Mouse (Mus musculus): ENCODE measurements at regions not wholly inside any gene's neighbourhood (a gene's known extent, or its start where the extent isn't known, plus 50 kb on each side); places are given as distances from the start of the nearest gene placed in this dataset.

DNA sequence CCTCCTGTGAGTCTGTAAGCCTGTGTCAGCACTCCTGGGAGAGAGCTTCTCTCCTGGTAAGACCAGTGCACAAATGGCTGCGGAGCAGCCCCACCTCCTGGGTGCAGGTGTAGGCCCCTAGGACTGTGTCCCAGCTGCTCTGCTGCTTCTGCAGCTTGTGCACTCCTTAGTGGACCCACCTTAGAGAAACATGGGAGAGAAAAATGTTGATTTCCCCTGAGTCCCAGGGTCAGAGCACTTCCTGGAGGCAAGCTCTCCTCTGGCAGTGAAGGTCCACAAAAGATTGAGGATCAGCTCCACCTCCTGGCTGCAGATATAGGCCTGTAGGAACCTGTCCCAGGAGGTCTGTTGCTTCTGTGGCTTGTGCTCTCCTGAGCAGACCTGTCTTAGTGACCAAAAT is 81.5 kb upstream of the Grin3a start:
- TF ChIP-seq POLR2A (IDR thresholded peaks at IDR 0.05; ENCODE audit: low read depth, low read length) (no peak), CTCF (conservative IDR thresholded peaks at IDR 0.05; ENCODE audit: insufficient read depth, insufficient read length, low read depth, low read length) (no peak)
